Mouse (Mus musculus): Measurements from ENCODE around the gene Dnmt3b. TPM values are rescaled to one million over a fixed set of nuclear protein-coding genes. Genes with fewer than 3 reads are reported as not detected.

The Dnmt3b gene
- polyA plus RNA-seq (2012; rRNA removed) = 3.1 and 3.3 TPM in 2 replicates

GRCm38 (mm10) chr2:153649298-153650013, at the start of gene Dnmt3b:
Gene Dnmt3b, plus strand, starts transcription at chr2:153649450.

GRCm38 (mm10) chr2:153631976-153632870, 17.0 kb upstream of the Dnmt3b start, which contains the start of gene Commd7:
Gene Commd7, minus strand, starts transcription at chr2:153632781.

GRCm38 (mm10) chr2:153696352-153696751, 47.1 kb downstream of the Dnmt3b start, which contains the start of gene Dnmt3c:
Gene Dnmt3c, plus strand, starts transcription at chr2:153696652.

Other genes starting within 250 kb of the Dnmt3b start
- gene 4930404H24Rik, start 156.7 kb upstream of the Dnmt3b start, polyA plus RNA-seq (2012; rRNA removed) = not detected in 2 replicates
- 67.2 and 72.4 TPM in 2 replicates for gene Nol4l, start 119.5 kb upstream of the Dnmt3b start, polyA plus RNA-seq (2012; rRNA removed)
- gene Commd7, start 16.7 kb upstream of the Dnmt3b start, polyA plus RNA-seq (2012; rRNA removed) = 53.4 and 55.7 TPM in 2 replicates
- 0.05 TPM in 1 of 2 replicates, not detected in the other for gene Dnmt3c, start 47.2 kb downstream of the Dnmt3b start, polyA plus RNA-seq (2012; rRNA removed)
- gene Mapre1, start 91.8 kb downstream of the Dnmt3b start, polyA plus RNA-seq (2012; rRNA removed) = 69.2 and 84.0 TPM in 2 replicates
- 0.09 and 0.16 TPM in 2 replicates for gene Efcab8, start 130.5 kb downstream of the Dnmt3b start, polyA plus RNA-seq (2012; rRNA removed)
- gene Sun5, start 221.6 kb downstream of the Dnmt3b start, polyA plus RNA-seq (2012; rRNA removed) = not detected in 2 replicates
- 0.07 and 0.16 TPM in 2 replicates for gene Bpifb2, start 225.6 kb downstream of the Dnmt3b start, polyA plus RNA-seq (2012; rRNA removed)